Mouse (Mus musculus): ENCODE data around the gene Pclo.
"Not testable (repeated sequence)": the region's sequence is repeated elsewhere in the genome, so short reads cannot be mapped to it uniquely, and the experiment has no call there.

The Pclo gene

DNA sequence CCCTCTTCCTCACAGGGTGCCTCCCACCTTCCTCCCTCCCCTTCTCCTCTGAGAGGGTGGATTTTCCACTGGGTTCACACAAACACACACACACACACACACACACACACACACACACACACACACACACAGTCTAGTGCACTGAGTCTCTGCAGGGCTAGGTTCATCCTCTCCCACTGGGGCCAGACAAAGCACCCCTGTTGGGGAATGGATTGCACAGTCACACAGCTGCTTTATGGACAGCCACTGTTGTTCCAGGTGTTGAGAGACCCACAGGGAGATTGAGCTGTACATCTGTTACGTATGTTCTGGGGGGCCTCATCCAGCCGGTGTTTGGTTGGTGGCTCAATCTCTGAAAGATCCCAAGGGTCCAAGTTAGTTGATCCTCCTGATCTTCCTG is 182.0 kb downstream of the Pclo start:
- DNase-seq = no peak

DNA sequence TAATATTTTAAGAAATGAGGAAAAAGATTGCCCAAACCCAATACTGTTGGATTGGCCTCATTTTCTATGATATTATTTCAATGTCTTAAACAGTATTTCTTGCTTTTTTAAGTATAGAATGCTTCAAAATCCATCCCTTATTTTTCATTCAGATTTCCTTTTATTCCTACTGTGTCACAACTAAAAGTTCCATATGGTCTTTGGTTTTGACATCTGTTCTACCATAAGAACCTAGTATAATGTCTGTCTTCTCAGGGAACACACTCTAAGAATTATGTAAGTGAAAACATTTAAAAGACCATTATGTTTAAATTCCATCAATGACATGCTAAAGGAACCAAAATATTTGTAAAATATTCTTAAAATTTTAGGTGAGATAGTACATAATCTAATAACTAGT is 186.2 kb downstream of the Pclo start:
- no peak for DNase-seq

DNA sequence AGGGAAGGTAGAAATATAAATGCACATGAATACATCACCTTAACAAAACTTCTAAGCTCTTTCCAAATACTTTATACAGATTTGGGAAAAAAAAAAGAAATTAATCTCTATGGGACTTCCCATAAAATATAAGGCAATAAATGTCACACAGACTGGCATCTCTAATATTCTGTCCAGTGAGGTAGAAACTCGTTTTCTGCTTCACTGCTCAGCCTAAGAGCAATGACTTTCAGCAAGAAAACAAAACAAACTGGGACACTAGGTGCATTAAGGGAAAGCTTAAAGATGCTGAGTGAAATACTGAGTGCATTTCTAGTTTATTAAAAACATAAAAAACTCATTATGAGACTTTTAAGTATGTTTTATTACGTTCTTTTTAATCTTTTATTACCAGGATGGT is 190.7 kb downstream of the Pclo start:
- DNase-seq = no peak

DNA sequence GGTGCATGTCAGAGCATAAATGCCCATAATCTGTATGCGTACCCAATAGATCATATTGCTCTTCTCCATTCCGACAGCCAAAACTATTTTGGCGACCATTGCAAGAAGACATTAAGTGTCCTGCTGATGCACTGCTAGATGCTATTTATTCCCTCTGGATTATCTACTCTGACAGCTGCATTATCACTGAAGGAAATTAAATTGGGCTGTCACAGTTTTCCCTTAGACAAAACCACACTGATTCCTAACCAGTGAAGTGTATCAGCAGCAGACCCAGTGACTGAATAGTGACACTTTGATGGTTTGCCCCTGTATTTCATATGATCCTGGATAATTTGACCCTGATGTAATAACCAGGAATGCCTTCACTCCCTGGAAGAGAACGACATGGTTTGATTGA is 192.6 kb downstream of the Pclo start:
- DNase-seq = no peak

DNA sequence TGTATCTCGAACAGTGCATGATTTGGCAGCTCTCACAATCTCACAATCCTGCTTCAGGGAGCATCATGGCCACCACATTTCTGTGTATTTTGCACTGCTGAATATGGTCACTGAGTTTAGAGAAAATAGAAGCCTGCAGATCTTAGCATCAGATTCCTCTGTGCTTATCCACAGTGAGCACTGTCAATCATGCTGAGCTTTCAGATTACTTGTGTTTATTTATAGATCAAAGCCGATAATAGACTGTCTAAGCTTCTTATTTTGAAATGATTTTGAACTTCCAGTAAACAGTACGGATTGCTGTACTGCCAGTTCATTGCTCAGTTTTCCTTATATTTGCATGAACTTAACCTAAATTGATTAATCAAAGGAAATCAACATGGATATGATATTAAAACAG is 208.9 kb downstream of the Pclo start:
- DNase-seq = no peak

DNA sequence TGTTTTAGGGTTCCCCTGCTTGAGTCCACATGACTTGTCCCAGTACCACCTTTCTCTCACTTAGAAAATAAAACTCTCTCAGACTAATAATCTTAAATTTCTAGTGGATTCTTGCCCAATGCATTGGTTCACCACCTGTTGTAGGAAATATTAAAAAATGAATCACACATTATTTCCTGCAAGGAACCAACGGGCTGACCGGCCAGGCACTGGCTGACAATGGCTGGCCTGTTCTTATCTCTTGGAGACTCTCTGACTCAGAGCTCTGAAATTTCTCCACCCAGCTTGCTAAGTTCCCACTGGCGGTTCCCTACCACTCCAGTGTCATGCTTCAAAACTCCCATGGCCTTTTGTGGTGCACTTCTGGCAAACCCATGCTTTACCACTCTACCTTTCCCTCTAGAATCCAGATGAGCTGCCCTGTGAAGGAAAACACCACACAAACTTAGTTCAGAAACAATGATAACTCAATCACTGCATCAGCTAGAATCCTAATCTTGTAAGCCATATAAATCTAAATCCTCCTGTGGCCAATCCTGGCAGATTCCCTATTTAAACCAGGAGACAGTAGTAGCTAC is 214.0 kb downstream of the Pclo start:
- DNase-seq = no peak

DNA sequence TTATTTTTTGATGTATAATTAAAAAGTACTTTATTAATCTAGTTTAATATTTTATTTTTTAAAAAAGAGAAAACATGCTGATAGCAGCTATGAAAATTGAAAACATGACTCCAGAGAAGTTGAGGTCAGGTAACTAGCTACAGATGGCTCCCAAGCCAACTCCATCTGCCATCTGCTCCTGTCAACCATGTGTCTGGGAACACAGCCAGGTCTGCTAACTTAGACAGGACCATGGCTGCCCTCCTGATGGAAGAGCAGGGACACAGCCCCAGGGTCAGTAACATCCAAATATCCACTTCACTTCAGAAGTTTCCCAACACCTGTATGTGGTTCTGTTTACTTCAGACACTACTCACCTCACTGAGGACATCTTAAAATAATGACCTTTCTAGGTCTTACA is 236.2 kb downstream of the Pclo start:
- DNase-seq = no peak

DNA sequence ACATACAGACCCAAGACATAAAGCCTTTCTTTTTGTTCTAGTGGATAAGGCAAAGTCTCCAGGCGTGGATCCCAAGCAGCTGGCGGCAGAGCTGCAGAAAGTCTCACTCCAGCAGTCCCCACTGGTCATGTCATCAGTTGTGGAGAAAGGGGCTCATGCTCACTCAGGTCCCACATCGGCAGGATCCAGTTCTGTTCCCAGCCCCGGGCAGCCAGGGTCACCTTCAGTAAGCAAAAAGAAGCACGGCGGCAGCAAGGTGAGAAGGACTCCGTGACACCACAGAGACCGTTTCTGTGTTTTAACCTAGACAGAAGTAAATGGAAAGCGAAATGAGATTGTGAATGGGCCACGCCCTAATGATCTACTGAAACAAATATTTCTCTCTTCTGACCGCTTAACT is 252.0 kb downstream of the Pclo start:
- no peak for DNase-seq

DNA sequence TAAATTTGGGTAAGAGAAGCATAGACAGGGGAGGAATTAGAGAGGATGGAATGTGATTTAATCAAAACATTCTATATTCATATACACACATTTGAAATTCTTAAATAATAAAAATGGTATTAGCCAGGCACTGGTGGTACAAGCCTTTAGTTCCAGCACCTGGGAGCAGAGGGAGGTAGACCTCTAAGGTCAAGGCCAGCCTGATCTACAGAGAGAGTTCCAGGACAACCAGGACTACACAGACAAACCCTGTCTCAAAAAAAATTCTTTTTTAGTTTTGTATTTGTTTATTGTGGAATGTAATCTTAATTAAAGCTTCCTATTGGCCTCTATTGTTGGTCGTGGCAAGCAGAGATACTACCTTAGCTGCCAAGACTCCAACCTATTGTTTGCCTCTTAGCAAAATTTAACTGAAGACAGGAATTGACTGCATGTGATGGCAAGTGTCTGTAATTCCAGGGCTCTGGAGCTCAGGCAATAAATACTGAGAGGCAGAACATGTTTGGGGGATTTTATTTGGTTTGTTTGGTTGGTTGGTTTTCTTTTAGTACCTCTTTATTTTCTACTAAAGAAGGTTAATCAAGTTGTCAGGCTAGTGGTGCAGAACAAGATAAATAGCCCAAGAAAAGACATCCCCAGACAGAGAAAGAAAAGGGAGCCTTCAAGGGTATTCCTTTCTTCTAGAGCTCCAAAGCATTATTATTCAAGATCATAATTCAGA is 267.8 kb downstream of the Pclo start:
- no peak for DNase-seq

DNA sequence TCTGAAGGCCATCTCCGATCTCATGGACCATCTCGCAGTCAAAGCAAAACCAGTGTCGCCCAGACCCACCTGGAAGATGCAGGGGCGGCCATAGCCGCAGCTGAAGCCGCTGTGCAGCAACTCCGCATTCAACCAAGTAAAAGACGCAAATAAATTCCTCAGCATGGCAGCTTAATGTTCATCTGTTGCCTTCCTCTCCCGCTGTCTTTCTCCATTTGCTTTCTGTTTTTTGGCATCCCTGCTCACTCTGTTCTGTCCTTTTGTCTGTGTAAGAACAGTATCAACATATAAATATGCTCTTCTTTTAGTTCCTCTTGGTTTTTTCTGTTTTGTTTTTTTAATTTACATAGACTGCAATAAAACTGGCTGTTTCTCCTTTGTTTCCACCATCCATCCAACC is 279.2 kb downstream of the Pclo start:
- no peak for DNase-seq

DNA sequence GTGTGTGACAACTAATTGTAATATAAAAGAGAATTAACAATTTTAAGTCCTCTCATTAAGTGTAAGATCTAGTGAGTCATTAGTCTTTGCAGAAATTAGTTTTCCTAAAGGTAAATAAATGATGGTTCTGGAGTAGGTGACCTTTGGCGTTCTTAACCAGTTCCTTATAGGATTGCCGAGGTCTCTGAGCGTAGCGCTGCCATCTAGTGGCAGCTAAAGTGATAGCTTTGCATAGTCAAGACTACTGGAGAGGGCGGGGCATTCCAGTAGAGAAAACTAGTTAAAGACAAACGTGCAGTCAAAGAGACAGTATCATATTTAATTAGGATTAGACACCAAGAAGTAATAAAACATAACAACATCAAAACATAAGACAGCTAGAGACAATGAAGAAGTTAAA is 292.4 kb downstream of the Pclo start:
- DNase-seq = peak; percentile 9

DNA sequence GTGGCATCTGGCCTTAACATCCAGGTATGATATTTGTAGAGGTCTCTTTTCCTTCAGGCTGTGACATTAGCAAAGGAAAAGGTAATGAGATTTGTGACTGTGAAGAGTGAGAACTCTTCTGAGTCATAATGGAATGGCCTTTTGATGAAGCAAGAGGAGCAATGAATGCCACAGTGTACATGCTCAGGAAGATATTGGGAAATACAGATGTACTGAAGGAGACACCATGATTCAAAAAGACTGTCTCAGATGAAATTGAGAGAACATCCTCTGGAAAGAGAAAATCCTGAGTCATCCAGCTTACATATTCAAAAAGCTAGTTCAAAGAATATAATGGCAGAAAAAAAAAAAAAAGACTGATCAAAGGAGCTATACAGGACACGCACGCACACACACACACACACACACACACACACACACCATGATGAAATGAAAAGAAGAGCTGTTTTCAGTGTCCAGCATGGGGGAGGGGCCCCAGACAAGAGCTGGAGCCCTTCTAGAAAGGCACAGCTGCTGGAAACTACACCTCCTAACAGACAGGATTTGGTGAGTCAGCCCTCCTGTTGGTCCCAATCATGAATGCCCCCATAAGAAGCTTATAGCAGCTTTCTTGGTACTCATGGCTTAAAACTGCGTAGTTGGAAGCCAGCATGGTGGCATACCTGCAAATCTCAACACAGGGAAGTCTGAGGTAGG is 318.6 kb downstream of the Pclo start:
- no peak for DNase-seq

DNA sequence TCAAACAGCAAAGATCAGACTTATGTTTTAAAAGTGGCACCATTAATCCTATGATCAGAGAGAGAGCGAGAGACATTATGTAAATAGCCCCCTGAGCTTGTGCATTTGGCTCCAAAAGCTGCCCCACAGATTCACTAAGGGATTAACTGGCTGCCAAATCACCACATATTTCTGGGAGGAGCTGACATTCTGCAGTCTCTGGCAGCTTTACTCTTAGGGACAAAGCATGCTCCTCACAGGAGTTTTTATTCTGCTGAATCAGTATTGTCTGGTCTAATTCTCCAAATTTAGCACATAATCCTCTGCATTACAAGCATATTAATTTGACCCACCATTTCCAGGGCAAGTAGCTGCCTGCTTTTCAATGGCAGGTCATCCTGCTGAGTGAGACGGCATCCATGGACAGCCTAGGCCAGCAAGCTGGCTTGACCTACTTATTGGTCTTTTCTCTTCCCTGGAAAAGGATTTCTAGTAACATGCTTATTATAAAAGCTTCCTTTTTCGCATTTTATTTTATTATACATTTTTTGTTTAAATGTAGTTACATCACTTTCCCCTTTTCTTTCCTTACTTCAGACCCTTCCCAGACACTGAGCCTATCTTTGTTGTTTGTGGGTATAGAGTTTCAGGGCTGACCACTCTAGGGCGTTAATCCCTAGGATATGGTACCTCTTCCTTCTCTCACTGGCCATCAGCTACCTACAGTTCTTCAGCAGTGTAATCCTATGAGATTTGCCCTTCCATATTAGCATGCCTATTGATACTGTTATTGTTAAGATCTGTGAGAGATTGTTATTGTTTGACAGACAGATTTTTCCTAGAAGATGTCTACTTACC is 319.7 kb downstream of the Pclo start:
- DNase-seq = no peak

DNA sequence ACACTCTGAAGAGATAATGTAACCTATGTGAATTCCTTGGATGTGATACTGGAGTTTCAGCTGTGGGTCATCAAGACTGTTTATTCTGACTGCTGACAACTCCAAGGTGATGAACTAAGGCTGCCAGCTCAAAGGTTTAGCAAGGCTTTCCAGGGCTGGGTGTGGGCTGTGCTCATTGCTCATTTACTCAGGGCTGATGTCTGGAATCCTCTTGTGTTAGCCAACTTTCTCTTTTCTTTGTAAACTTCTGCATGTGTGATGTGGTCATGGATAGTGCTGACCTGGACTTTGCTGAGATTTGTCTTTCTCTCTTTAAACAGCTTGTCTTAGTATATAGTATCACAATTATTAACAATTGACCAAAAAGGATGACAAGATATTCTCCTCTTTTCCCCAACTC is 338.9 kb downstream of the Pclo start:
- no peak for DNase-seq

DNA sequence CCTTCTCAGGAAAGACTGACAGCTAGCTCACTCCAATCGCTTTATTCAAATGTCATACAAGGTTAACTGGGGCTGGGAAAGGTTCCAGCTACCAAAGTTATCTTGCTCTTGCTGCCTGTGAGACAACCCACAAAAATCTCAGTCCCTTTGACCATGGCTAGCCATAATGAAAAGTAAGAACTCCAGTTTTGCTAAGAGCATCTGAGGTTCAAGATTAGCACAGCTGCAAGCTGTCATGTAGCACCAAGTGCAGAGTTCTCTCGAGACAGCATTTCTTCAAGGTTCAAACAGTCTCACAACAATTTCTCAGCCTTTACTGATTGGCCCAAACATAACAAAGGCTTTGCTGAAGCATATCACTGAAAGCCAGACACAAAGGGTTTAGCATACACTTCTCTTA is 370.6 kb downstream of the Pclo start:
- peak; percentile 17 for DNase-seq

DNA sequence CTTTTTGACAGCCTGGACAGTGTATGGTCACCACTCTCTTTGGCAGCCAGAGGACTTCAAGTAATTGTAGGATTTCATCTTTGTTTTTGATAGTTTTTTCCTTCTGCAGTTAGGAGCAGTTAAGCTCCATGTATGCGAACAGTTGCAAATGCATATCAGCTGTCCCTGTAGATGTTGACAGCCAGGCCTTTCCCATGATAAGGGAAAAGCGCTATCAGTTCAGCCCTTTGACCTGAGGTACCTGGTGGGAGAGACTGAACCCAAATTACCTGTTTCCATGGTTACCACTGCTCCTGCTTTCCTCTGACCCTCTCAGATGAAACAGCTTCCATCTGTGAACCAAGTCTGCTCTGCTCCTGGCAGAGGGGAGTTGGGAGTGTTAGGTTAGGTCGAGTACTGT is 377.5 kb downstream of the Pclo start:
- no peak for DNase-seq

DNA sequence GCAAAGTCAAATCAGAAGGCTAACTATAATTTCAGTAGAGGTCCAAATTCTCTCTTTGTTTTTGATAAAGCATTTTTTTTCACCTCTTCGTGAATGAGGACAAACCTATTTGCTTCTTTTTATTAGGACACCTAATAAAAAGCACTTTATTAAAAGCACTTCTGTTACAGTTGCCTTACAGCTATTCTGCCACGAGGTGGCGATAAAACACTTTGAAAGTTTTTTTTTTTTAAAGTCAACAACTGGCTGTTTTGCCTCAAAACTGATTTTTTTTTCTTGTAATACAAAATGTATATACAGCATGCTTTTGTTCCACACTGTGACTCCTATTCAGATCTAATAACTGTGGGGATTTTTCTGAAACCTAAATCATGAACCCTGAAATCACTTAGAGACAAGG is 388.8 kb downstream of the Pclo start:
- not testable (repeated sequence) for DNase-seq

Data from lung, postnatal 14 days (tissue).